Mouse (Mus musculus) hindbrain, embryonic 12.5 days (tissue): ENCODE data around the gene Alg12. TPM values are rescaled to one million over a fixed set of nuclear protein-coding genes. Genes with fewer than 3 reads are reported as not detected.

Source experiments
- ATAC-seq: fragments of 200-750 bp; cut with Nextera tagmentation; 2 replicates; pipeline ENCODE4 v1.8.0; 2017; ENCODE audit warnings: moderate TSS enrichment; ENCODE audit not compliant: low FRiP score
- H3K27ac ChIP-seq: fragments of 300-500 bp; sonication (generic); 2 replicates; pipeline ENCODE4 v1.5.1; 2016; ENCODE audit warnings: mild to moderate bottlenecking
- H3K27me3 ChIP-seq: fragments of 300-500 bp; sonication (generic); 2 replicates; pipeline ENCODE4 v1.6.1; 2016; ENCODE audit warnings: mild to moderate bottlenecking
- H3K36me3 ChIP-seq: fragments of 300-500 bp; sonication (generic); 2 replicates; pipeline ENCODE4 v1.6.1; 2016; ENCODE audit warnings: mild to moderate bottlenecking
- H3K4me1 ChIP-seq: fragments of 300-500 bp; sonication (generic); 2 replicates; pipeline ENCODE4 v1.6.1; 2016
- H3K4me2 ChIP-seq: fragments of 300-500 bp; sonication (generic); replicated peaks from 2 replicates; pipeline ENCODE4 v1.6.1; 2016; ENCODE audit warnings: mild to moderate bottlenecking
- H3K4me3 ChIP-seq: fragments of 300-500 bp; sonication (generic); 2 replicates; pipeline ENCODE4 v1.5.1; 2016; ENCODE audit warnings: mild to moderate bottlenecking
- H3K9ac ChIP-seq: fragments of 300-500 bp; sonication (generic); 2 replicates; pipeline ENCODE4 v1.6.1; 2016; ENCODE audit warnings: mild to moderate bottlenecking, moderate library complexity
- H3K9me3 ChIP-seq: fragments of 300-500 bp; sonication (generic); replicated peaks from 2 replicates; pipeline ENCODE4 v1.6.1; 2016; ENCODE audit warnings: mild to moderate bottlenecking
- WGBS: fragments of 180-500 bp; shearing (Covaris S2); methylation state at CpG from one replicate; pipeline ENCODE4 v1.1.7; 2016; 5-methylcytosine and 5-hydroxymethylcytosine counted together
- polyA plus RNA-seq: library from polyadenylated mRNA; unstranded; fragments of >200 nt; fragmentation: Nextera tagmentation; extraction: Ambion mirVana; gene quantifications from 2 replicates; pipeline ENCODE4 v1.2.1, GENCODE M21; 2016

The Alg12 gene
- polyA plus RNA-seq, 1 experiment from 2014 or later = 9.9 TPM

- Histone ChIP-seq H3K27me3 (no peaks in the 10 kb centered on the region; the same call in 1 of the 2 replicates), H3K9ac (peak overlapping the region; percentile 37), H3K4me2 (peak overlapping the region; percentile 78), H3K36me3 (no peaks in the 10 kb centered on the region), H3K4me3 (peak overlapping the region; percentile 35), H3K27ac (no peak overlapping the region), H3K9me3 (no peaks in the 10 kb centered on the region), H3K4me1 (peaks cover 31% of the 10 kb centered on the region)
- WGBS = 2% methylated on average over 11 of the region's 11 CpGs
- no peak for ATAC-seq
Measured at GRCm38 (mm10) chr15:88837977-88838376, 18.9 kb upstream of the Alg12 start.

GRCm38 (mm10) chr15:88837199-88837932 is 18.2 kb upstream of the Alg12 start:
- no peaks in the 10 kb centered on the region for H3K9me3 ChIP-seq
- ATAC-seq = peak; percentile 57
- H3K36me3 ChIP-seq = no peaks in the 10 kb centered on the region
- H3K27ac ChIP-seq = no peak overlapping the region
- H3K27me3 ChIP-seq = no peaks in the 10 kb centered on the region; the same call in 1 of the 2 replicates
- H3K4me3 ChIP-seq = peak overlapping the region; percentile 35
- peak overlapping the region; percentile 78 for H3K4me2 ChIP-seq
- peak overlapping the region; percentile 37 for H3K9ac ChIP-seq
- H3K4me1 ChIP-seq = peaks cover 31% of the 10 kb centered on the region
- 2% methylated on average over 39 of the region's 39 CpGs for WGBS

GRCm38 (mm10) chr15:88836571-88836970 is 17.5 kb upstream of the Alg12 start:
- no peak for ATAC-seq
- Histone ChIP-seq H3K9me3 (no peaks in the 10 kb centered on the region), H3K9ac (no peak overlapping the region), H3K27me3 (no peaks in the 10 kb centered on the region; the same call in 1 of the 2 replicates), H3K4me3 (no peak overlapping the region), H3K4me1 (peaks cover 31% of the 10 kb centered on the region), H3K27ac (no peak overlapping the region), H3K36me3 (no peaks in the 10 kb centered on the region), H3K4me2 (peak overlapping the region; percentile 78; the same call in 1 of the 2 replicates)
- WGBS = 70% methylated on average over 5 of the region's 5 CpGs

- H3K27me3 ChIP-seq = no peaks in the 10 kb centered on the region; the same call in 1 of the 2 replicates
- no peak for ATAC-seq
- no peak overlapping the region for H3K4me3 ChIP-seq
- H3K27ac ChIP-seq = no peak overlapping the region
- no peaks in the 10 kb centered on the region for H3K36me3 ChIP-seq
- H3K4me2 ChIP-seq = no peak overlapping the region
- H3K9ac ChIP-seq = no peak overlapping the region
- H3K9me3 ChIP-seq = no peaks in the 10 kb centered on the region
- 77% methylated on average over 6 of the region's 6 CpGs for WGBS
- peaks cover 31% of the 10 kb centered on the region for H3K4me1 ChIP-seq
Measured at GRCm38 (mm10) chr15:88836031-88836430, 16.9 kb upstream of the Alg12 start.

GRCm38 (mm10) chr15:88832536-88832935 is 13.4 kb upstream of the Alg12 start:
- no peak overlapping the region for H3K4me3 ChIP-seq
- no peaks in the 10 kb centered on the region for H3K36me3 ChIP-seq
- no peak for ATAC-seq
- no peak overlapping the region for H3K4me2 ChIP-seq
- no peaks in the 10 kb centered on the region for H3K9me3 ChIP-seq
- H3K9ac ChIP-seq = no peak overlapping the region
- H3K4me1 ChIP-seq = peaks cover 14% of the 10 kb centered on the region
- H3K27me3 ChIP-seq = no peaks in the 10 kb centered on the region
- 81% methylated on average over 9 of the region's 9 CpGs for WGBS
- H3K27ac ChIP-seq = no peak overlapping the region

GRCm38 (mm10) chr15:88831482-88831881 is 12.4 kb upstream of the Alg12 start:
- no peak overlapping the region for H3K27ac ChIP-seq
- no peak overlapping the region for H3K4me3 ChIP-seq
- H3K36me3 ChIP-seq = peaks cover 6% of the 10 kb centered on the region
- no peaks in the 10 kb centered on the region for H3K9me3 ChIP-seq
- H3K4me1 ChIP-seq = peaks cover 4% of the 10 kb centered on the region; the same call in 1 of the 2 replicates
- no peaks in the 10 kb centered on the region for H3K27me3 ChIP-seq
- 61% methylated on average over 5 of the region's 5 CpGs for WGBS
- ATAC-seq = no peak
- H3K4me2 ChIP-seq = no peak overlapping the region
- H3K9ac ChIP-seq = no peak overlapping the region

- H3K4me2 ChIP-seq = no peak overlapping the region
- no peak overlapping the region for H3K27ac ChIP-seq
- H3K36me3 ChIP-seq = peaks cover 13% of the 10 kb centered on the region
- 77% methylated on average over 5 of the region's 5 CpGs for WGBS
- H3K4me1 ChIP-seq = peaks cover 4% of the 10 kb centered on the region; the same call in 1 of the 2 replicates
- no peaks in the 10 kb centered on the region for H3K9me3 ChIP-seq
- ATAC-seq = no peak
- H3K9ac ChIP-seq = no peak overlapping the region
- H3K27me3 ChIP-seq = no peaks in the 10 kb centered on the region
- no peak overlapping the region for H3K4me3 ChIP-seq
Measured at GRCm38 (mm10) chr15:88830696-88831095, 11.6 kb upstream of the Alg12 start.

GRCm38 (mm10) chr15:88829791-88830440 is 10.8 kb upstream of the Alg12 start:
- Histone ChIP-seq H3K27ac (no peak overlapping the region), H3K9me3 (no peaks in the 10 kb centered on the region), H3K4me3 (no peak overlapping the region), H3K27me3 (no peaks in the 10 kb centered on the region), H3K4me1 (peaks cover 4% of the 10 kb centered on the region; the same call in 1 of the 2 replicates), H3K36me3 (peaks cover 21% of the 10 kb centered on the region), H3K9ac (no peak overlapping the region), H3K4me2 (no peak overlapping the region)
- WGBS = 77% methylated on average over 6 of the region's 6 CpGs
- ATAC-seq = no peak

- H3K4me2 ChIP-seq = no peak overlapping the region
- WGBS = 60% methylated on average over 17 of the region's 17 CpGs
- no peaks in the 10 kb centered on the region for H3K9me3 ChIP-seq
- peaks cover 4% of the 10 kb centered on the region; the same call in 1 of the 2 replicates for H3K4me1 ChIP-seq
- no peak overlapping the region for H3K27ac ChIP-seq
- H3K9ac ChIP-seq = no peak overlapping the region
- peak; percentile 91 for ATAC-seq
- H3K36me3 ChIP-seq = peaks cover 30% of the 10 kb centered on the region
- H3K27me3 ChIP-seq = no peaks in the 10 kb centered on the region
- no peak overlapping the region for H3K4me3 ChIP-seq
Measured at GRCm38 (mm10) chr15:88828800-88829705, 9.9 kb upstream of the Alg12 start.

- peaks cover 4% of the 10 kb centered on the region; the same call in 1 of the 2 replicates for H3K4me1 ChIP-seq
- no peak overlapping the region for H3K4me2 ChIP-seq
- H3K27me3 ChIP-seq = no peaks in the 10 kb centered on the region
- no peak overlapping the region for H3K9ac ChIP-seq
- no peak overlapping the region for H3K4me3 ChIP-seq
- no peak overlapping the region for H3K27ac ChIP-seq
- WGBS = 25% methylated on average over 9 of the region's 9 CpGs
- ATAC-seq = peak; percentile 36
- H3K9me3 ChIP-seq = no peaks in the 10 kb centered on the region
- peaks cover 38% of the 10 kb centered on the region for H3K36me3 ChIP-seq
Measured at GRCm38 (mm10) chr15:88827991-88828799, 9.1 kb upstream of the Alg12 start.

GRCm38 (mm10) chr15:88827466-88827865 is 8.3 kb upstream of the Alg12 start:
- Histone ChIP-seq H3K9ac (no peak overlapping the region), H3K4me3 (no peak overlapping the region), H3K4me2 (no peak overlapping the region), H3K9me3 (no peaks in the 10 kb centered on the region), H3K27me3 (no peaks in the 10 kb centered on the region), H3K36me3 (peaks cover 46% of the 10 kb centered on the region), H3K27ac (no peak overlapping the region), H3K4me1 (peaks cover 4% of the 10 kb centered on the region; the same call in 1 of the 2 replicates)
- no peak for ATAC-seq
- WGBS = 88% methylated on average over 6 of the region's 6 CpGs
